Mouse (Mus musculus) hindbrain, embryonic 11.5 days (tissue): Measurements from ENCODE around the gene Sytl2. TPM values are rescaled to one million over a fixed set of nuclear protein-coding genes. Genes with fewer than 3 reads are reported as not detected.

Experiments
- ATAC-seq: fragments of 200-750 bp; cut with Nextera tagmentation; 2 replicates; pipeline ENCODE4 v1.8.0; 2017; ENCODE audit warnings: mild to moderate bottlenecking, moderate TSS enrichment, moderate library complexity; ENCODE audit not compliant: low FRiP score
- DNase-seq: peaks from one replicate; pipeline ENCODE4 v3.0.0-alpha.2; 2015; ENCODE audit warnings: low spot score
- H3K27ac ChIP-seq: fragments of 300-500 bp; sonication (generic); 2 replicates; pipeline ENCODE4 v1.5.1; 2014; ENCODE audit warnings: mild to moderate bottlenecking, low read depth, low read length
- H3K27me3 ChIP-seq: fragments of 300-500 bp; sonication (generic); 2 replicates; pipeline ENCODE4 v1.6.1; 2014; ENCODE audit warnings: mild to moderate bottlenecking, low read length, moderate library complexity, mixed read lengths; ENCODE audit not compliant: control insufficient read depth, insufficient read depth
- H3K36me3 ChIP-seq: fragments of 300-500 bp; sonication (generic); 2 replicates; pipeline ENCODE4 v1.6.1; 2014; ENCODE audit warnings: mild to moderate bottlenecking, low read length, moderate library complexity, mixed read lengths; ENCODE audit not compliant: control insufficient read depth, insufficient read depth
- H3K4me1 ChIP-seq: fragments of 300-500 bp; sonication (generic); replicated peaks from 2 replicates; pipeline ENCODE4 v1.6.1; 2014; ENCODE audit warnings: low read length, mixed read lengths; ENCODE audit not compliant: control insufficient read depth, insufficient read depth
- H3K4me2 ChIP-seq: fragments of 300-500 bp; sonication (generic); replicated peaks from 2 replicates; pipeline ENCODE4 v1.6.1; 2014; ENCODE audit warnings: mild to moderate bottlenecking, low read depth, low read length
- H3K4me3 ChIP-seq: fragments of 300-500 bp; sonication (generic); 2 replicates; pipeline ENCODE4 v1.5.1; 2014; ENCODE audit warnings: low read depth, low read length
- H3K9ac ChIP-seq: fragments of 300-500 bp; sonication (generic); 2 replicates; pipeline ENCODE4 v1.6.1; 2014; ENCODE audit warnings: low read depth, low read length
- H3K9me3 ChIP-seq: fragments of 300-500 bp; sonication (generic); 2 replicates; pipeline ENCODE4 v1.6.1; 2016; ENCODE audit warnings: low read length; ENCODE audit not compliant: control insufficient read depth
- WGBS: fragments of 180-500 bp; shearing (Covaris S2); extraction: QIAGEN DNeasy Blood & Tissue Kit; methylation state at CpG from one replicate; pipeline ENCODE4 v1.1.7; 2014; 5-methylcytosine and 5-hydroxymethylcytosine counted together
- polyA plus RNA-seq: library from polyadenylated mRNA; unstranded; fragments of >200 nt; fragmentation: Nextera tagmentation; extraction: Ambion mirVana; gene quantifications from 2 replicates; pipeline ENCODE4 v1.2.1, GENCODE M21; 2014

Gene Sytl2
- polyA plus RNA-seq, 1 experiment from 2014 or later: 5.0 TPM

GRCm38 (mm10) chr7:90277246-90277645 lies 24.8 kb upstream of the Sytl2 start:
- Histone ChIP-seq H3K4me3 (no peak overlapping the region), H3K36me3 (no peaks in the 10 kb centered on the region), H3K9ac (no peak overlapping the region), H3K27ac (no peak overlapping the region), H3K9me3 (no peaks in the 10 kb centered on the region), H3K4me2 (no peak overlapping the region), H3K4me1 (no peaks in the 10 kb centered on the region), H3K27me3 (no peaks in the 10 kb centered on the region)
- 75% methylated on average over 3 of the region's 3 CpGs for WGBS
- DNase-seq (no peak), ATAC-seq (no peak)

- no peak for DNase-seq
- no peaks in the 10 kb centered on the region for H3K36me3 ChIP-seq
- ATAC-seq: no peak
- WGBS: 83% methylated on average over 4 of the region's 4 CpGs
- H3K27ac ChIP-seq: no peak overlapping the region
- H3K4me1 ChIP-seq: no peaks in the 10 kb centered on the region
- H3K9ac ChIP-seq: no peak overlapping the region
- H3K27me3 ChIP-seq: no peaks in the 10 kb centered on the region
- no peak overlapping the region for H3K4me3 ChIP-seq
- H3K4me2 ChIP-seq: no peak overlapping the region
- H3K9me3 ChIP-seq: no peaks in the 10 kb centered on the region
Measured at GRCm38 (mm10) chr7:90277769-90278168, 24.3 kb upstream of the Sytl2 start.

DNA sequence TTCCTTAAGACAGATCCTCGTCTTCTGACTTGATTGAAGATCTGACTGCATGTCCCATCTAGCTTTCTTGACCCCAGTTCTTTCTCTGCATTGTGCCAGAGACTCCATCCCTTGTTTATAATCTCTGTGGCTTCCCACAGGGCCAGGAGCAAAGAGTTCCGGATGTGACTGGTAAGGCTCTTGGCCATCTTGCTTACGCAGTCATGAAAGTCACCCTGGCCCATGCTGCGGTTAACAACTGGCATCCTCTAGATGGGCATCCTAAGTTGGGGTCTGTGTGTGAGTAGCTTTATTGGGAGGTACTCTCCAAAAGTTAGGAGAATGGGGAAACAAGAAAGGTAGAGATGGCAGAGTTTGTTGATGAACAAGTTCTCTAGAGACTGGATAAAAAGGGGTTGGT lies 22.9 kb upstream of the Sytl2 start:
- H3K36me3 ChIP-seq: no peaks in the 10 kb centered on the region
- 86% methylated on average over 4 of the region's 4 CpGs for WGBS
- H3K9ac ChIP-seq: no peak overlapping the region
- no peak overlapping the region for H3K27ac ChIP-seq
- H3K9me3 ChIP-seq: no peaks in the 10 kb centered on the region
- no peak overlapping the region for H3K4me2 ChIP-seq
- DNase-seq: no peak
- ATAC-seq: no peak
- no peaks in the 10 kb centered on the region for H3K4me1 ChIP-seq
- H3K4me3 ChIP-seq: no peak overlapping the region
- no peaks in the 10 kb centered on the region for H3K27me3 ChIP-seq

DNA sequence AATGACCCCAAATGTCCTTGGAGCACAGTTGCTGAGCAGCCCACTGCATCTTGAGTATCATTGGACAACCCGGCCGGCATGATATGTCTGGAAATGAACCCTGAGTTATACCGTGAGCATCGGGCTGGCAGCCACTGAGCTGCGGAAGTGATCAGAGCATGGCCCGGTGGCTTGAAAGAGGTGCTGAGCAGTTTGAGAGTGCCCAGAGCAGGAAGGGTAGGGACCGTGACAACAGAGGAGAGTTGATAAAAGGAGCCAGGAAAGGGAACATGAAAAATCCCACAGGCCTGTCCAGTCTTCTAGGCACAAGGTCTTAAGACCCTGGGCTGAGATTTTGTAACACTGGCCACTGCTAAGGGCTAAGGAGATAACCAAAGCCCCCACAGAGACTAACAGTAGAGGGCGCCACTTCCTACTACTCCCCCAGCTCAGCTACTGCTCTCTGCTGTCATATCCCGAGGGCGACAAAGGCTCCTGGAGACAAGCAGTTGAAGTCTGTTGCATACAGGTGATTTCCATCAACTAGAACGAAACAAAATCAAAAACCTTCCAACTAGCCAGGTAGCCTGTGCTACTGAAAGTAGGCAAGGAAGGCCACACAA lies 21.7 kb upstream of the Sytl2 start:
- Histone ChIP-seq H3K9me3 (no peaks in the 10 kb centered on the region), H3K27ac (no peak overlapping the region), H3K4me1 (no peaks in the 10 kb centered on the region), H3K4me2 (no peak overlapping the region), H3K4me3 (no peak overlapping the region), H3K36me3 (no peaks in the 10 kb centered on the region), H3K9ac (no peak overlapping the region), H3K27me3 (no peaks in the 10 kb centered on the region)
- DNase-seq: peak; percentile 40
- WGBS: 66% methylated on average over 11 of the region's 11 CpGs
- no peak for ATAC-seq

- no peak overlapping the region for H3K27ac ChIP-seq
- 66% methylated on average over 8 of the region's 8 CpGs for WGBS
- no peak overlapping the region for H3K4me2 ChIP-seq
- no peaks in the 10 kb centered on the region for H3K27me3 ChIP-seq
- no peaks in the 10 kb centered on the region for H3K36me3 ChIP-seq
- ATAC-seq: no peak
- H3K9ac ChIP-seq: no peak overlapping the region
- no peak overlapping the region for H3K4me3 ChIP-seq
- H3K4me1 ChIP-seq: no peaks in the 10 kb centered on the region
- H3K9me3 ChIP-seq: no peaks in the 10 kb centered on the region
- no peak for DNase-seq
Measured at GRCm38 (mm10) chr7:90280878-90281277, 21.2 kb upstream of the Sytl2 start.

GRCm38 (mm10) chr7:90281759-90282546 lies 20.1 kb upstream of the Sytl2 start:
- H3K9me3 ChIP-seq: no peaks in the 10 kb centered on the region
- no peak overlapping the region for H3K27ac ChIP-seq
- no peaks in the 10 kb centered on the region for H3K36me3 ChIP-seq
- H3K4me3 ChIP-seq: no peak overlapping the region
- 85% methylated on average over 11 of the region's 11 CpGs for WGBS
- no peaks in the 10 kb centered on the region for H3K27me3 ChIP-seq
- H3K4me1 ChIP-seq: no peaks in the 10 kb centered on the region
- DNase-seq (no peak), ATAC-seq (no peak)
- no peak overlapping the region for H3K9ac ChIP-seq
- no peak overlapping the region for H3K4me2 ChIP-seq

GRCm38 (mm10) chr7:90282786-90283185 lies 19.3 kb upstream of the Sytl2 start:
- no peaks in the 10 kb centered on the region for H3K9me3 ChIP-seq
- no peak overlapping the region for H3K4me2 ChIP-seq
- H3K27ac ChIP-seq: no peak overlapping the region
- 80% methylated on average over 1 of the region's 1 CpGs for WGBS
- DNase-seq (no peak), ATAC-seq (no peak)
- H3K4me1 ChIP-seq: no peaks in the 10 kb centered on the region
- H3K27me3 ChIP-seq: no peaks in the 10 kb centered on the region
- no peaks in the 10 kb centered on the region for H3K36me3 ChIP-seq
- H3K9ac ChIP-seq: no peak overlapping the region
- no peak overlapping the region for H3K4me3 ChIP-seq

DNA sequence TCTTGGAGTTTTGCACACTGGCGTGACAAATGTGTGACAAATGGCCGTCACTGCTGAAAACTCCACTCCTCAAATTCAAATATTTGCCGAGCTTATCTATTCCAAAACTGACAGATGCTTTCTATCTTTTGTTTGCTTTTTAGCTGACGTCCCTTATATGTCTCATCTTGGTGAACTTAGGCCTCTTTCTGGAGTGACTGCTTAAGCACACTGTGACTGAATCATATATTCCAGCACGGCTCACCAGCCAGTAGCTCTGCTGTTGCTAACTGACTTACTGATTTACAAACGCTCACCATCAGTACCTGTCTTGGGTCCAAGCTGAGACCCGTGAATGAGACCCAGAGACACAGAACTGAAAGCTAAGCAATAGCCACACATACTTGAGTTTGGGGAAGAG lies 17.3 kb upstream of the Sytl2 start:
- Histone ChIP-seq H3K9me3 (no peaks in the 10 kb centered on the region), H3K27me3 (no peaks in the 10 kb centered on the region), H3K9ac (no peak overlapping the region), H3K4me3 (no peak overlapping the region), H3K36me3 (no peaks in the 10 kb centered on the region), H3K27ac (no peak overlapping the region), H3K4me1 (no peaks in the 10 kb centered on the region), H3K4me2 (no peak overlapping the region)
- WGBS: 72% methylated on average over 7 of the region's 7 CpGs
- ATAC-seq (no peak), DNase-seq (no peak)

- Histone ChIP-seq H3K9ac (no peak overlapping the region), H3K9me3 (no peaks in the 10 kb centered on the region), H3K4me3 (no peak overlapping the region), H3K27me3 (no peaks in the 10 kb centered on the region), H3K36me3 (no peaks in the 10 kb centered on the region), H3K27ac (no peak overlapping the region), H3K4me1 (no peaks in the 10 kb centered on the region), H3K4me2 (no peak overlapping the region)
- DNase-seq (no peak), ATAC-seq (no peak)
- 83% methylated on average over 6 of the region's 6 CpGs for WGBS
Measured at GRCm38 (mm10) chr7:90291885-90292284, 10.2 kb upstream of the Sytl2 start.
